Mouse (Mus musculus) 3134 (cell line): ENCODE data around the gene BC051665.

Source experiments
- DNase-seq: peaks from one replicate; pipeline ENCODE4 v3.0.0-alpha.2; 2011; ENCODE audit warnings: low spot score; ENCODE audit not compliant: insufficient read length; ENCODE audit errors: extremely low read depth

Gene BC051665

DNA sequence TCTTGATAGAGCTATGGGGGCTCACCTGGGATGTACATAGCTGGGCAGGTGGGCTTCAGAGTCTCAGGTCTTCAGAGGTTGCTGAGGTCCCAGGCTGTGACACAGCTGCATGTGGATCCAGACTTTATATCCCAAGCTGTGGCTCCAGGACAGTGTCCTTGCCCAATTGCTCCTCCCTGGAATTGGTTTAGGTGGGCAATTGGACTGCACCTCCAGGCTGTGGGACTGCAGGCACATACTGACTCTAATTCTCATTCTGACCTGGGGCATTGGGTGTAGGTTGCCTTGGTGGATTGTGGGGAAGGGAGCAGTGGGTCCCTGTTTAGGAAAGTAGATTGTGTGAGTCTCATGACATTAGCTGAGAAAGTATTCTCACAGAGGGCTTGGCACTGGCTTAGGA is at the start of gene BC051665:
Gene BC051665, minus strand, starts transcription at position 101 of the 400 bp plus-strand sequence.
- DNase-seq: no peak

DNA sequence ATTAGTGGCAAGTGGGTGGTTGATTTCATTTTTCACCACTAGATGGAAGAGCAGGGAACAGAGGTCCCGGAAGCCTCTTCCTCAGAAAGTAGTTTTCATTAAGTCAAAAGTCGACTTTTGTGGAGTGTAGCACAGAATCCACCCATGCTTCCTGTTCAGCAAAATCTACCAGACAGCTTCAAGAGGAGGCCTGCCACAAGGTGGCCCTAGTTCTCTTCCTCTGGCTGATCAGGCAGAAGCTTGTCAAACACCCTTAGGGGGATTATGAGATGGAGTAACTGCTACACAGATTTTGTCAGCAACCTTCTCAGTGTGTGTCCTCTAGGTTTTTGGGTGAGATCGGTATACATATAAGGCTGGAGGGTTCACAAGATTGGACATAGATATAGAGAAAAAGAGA is 39.9 kb upstream of the BC051665 start:
- DNase-seq: no peak

GRCm38 (mm10) chr13:60820486-60821175 is 34.5 kb upstream of the BC051665 start:
- peak; percentile 43 for DNase-seq

DNA sequence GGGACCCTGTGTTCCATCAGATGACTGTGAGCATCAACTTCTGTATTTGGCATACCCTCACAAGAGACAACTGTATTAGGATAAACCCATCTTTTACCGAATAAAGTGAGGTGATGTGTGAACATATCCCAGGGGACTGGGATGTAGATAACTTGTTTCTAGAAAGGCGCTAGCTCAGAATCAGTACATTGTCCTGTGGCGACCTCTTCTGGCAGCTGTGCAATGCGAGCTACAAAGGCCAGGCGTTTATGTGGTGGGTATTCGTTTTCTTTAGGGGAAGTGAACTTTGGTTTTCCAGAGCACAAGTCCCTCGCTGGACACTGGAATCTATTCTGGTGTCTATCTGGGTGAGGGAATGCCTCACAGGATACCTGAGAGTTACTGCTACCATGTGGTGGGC is 33.3 kb upstream of the BC051665 start:
- no peak for DNase-seq

DNA sequence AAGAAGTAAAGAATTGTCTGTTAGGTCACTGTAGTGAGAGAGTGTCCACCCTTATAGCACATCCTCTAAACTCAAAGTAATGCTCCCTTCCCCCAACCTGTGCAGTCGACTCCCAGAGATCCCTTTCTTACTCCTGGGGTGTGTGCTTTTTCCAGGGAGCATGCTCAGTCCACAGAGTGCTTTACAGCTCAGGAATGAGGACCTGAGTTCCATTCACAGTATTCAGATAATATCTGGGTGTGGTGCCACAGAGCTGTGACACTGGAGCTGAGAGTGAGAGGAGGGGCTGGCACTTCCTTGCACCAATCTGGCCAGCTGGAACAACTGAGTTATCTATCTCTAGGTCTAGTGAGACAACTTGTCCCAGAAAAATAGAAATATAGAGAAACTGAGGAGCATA is 27.6 kb upstream of the BC051665 start:
- DNase-seq: no peak

- no peak for DNase-seq
Observed at GRCm38 (mm10) chr13:60812768-60813167, 26.6 kb upstream of the BC051665 start.

DNA sequence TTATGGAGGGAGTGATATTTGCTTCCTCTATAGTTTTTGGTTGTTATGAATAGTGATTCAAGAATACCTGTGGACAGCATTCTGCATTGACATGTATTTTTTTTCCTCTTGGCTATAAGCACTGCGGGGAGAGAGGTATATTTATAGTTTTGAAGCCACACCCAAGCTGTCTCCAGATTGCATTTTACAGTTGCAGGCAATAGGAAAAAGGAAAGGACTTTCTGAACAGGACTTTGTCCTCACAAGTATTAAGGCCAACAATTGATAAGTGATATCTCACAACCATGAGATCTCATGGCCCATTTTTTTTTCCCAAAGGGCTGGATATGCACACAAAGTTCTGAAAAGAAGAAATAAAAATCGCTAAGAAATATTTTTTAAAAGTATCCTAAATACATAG is 23.5 kb upstream of the BC051665 start:
- DNase-seq: no peak

DNA sequence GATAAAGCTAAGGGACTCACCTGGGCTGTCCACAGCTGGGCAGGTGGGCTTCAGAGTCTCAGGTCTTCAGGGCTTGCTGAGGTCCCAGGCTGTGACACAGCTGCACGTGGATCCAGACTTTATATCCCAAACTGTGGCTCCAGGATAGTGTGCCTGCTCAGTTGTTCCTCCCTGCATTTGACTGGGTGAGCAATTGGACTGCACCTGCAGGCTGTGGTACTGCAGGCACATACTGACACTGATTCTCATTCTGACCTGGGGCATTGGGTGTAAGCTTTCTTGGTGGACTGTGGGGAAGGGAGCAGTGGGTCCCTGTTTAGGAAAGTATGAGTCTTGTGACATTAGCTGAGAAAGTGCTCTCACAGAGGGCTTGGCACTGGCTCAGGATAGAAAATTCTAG is 16.6 kb upstream of the BC051665 start, which contains the start of gene Ctsll3:
Gene Ctsll3, minus strand, starts transcription at position 101 of the 400 bp plus-strand sequence.
- DNase-seq: no peak

GRCm38 (mm10) chr13:60789466-60789865 is 3.3 kb upstream of the BC051665 start:
- DNase-seq: no peak

GRCm38 (mm10) chr13:60783301-60783700 is 2.9 kb downstream of the BC051665 start:
- DNase-seq: no peak

- no peak for DNase-seq
Observed at GRCm38 (mm10) chr13:60780534-60780933, 5.6 kb downstream of the BC051665 start.

GRCm38 (mm10) chr13:60761161-60761560 is 25.0 kb downstream of the BC051665 start:
- DNase-seq: no peak

- no peak for DNase-seq
Observed at GRCm38 (mm10) chr13:60760392-60760791, 25.8 kb downstream of the BC051665 start.

GRCm38 (mm10) chr13:60759136-60759535 is 27.0 kb downstream of the BC051665 start:
- no peak for DNase-seq

DNA sequence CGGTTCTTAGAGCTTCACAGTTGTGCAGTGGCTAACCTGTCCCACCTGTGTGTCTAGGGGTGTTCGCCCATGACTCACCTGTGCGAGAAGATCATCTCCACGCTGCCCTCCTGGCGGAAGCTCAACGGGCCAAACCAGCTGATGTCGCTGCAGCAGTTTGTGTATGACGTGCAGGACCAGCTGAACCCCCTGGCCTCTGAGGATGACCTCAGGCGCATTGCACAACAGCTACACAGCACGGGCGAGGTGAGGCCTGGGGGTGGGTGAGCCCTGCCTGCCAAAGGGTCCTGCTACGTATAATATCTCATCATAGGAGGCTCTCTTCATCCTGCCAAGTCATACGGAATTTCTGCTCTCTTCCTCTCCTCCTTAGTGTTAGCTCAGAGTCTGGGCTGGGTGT is 28.9 kb downstream of the BC051665 start:
- DNase-seq: no peak

DNA sequence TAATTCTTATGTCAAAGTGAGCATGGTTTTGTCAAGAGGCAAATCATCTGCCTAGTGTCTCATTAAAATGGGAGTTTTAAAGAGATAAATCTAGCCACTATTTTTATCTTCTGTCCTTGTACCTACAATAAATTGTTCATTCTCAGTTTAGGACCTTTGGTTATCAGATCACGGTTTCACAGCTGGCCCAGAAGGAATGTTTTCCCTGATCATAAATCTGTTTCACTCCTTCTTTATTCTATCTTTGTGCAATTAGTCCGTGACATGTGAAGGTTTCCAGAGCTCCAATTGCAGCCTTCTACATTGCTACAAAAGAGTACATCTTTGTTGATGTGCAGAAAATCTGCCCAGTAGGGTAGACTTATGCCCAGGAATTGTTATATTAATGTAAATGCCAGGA is 30.9 kb downstream of the BC051665 start:
- DNase-seq: no peak

DNA sequence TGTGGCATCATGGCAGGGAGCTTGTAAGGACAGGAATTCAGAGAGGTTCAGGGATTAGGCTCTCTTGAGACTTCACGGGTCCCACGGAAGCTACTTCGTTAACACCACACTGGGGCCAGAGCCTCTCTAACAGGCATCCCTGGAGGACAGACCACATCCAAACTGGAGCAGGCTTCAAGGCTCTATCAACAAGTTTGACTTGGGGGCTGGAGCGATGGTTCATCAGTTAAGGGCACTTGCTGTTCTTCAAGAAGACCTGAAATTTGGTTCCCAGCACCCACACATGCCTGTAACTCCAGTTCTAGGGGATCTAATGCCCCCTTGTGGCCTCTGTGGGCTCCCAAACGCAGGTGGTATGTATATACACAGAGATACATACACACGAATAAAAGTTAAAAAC is 32.9 kb downstream of the BC051665 start:
- DNase-seq: no peak

- no peak for DNase-seq
Observed at GRCm38 (mm10) chr13:60750930-60751329, 35.2 kb downstream of the BC051665 start.

- no peak for DNase-seq
Observed at GRCm38 (mm10) chr13:60748556-60748955, 37.6 kb downstream of the BC051665 start.

GRCm38 (mm10) chr13:60747201-60747600 is 39.0 kb downstream of the BC051665 start:
- DNase-seq: no peak

GRCm38 (mm10) chr13:60746271-60746670 is 39.9 kb downstream of the BC051665 start:
- no peak for DNase-seq

DNA sequence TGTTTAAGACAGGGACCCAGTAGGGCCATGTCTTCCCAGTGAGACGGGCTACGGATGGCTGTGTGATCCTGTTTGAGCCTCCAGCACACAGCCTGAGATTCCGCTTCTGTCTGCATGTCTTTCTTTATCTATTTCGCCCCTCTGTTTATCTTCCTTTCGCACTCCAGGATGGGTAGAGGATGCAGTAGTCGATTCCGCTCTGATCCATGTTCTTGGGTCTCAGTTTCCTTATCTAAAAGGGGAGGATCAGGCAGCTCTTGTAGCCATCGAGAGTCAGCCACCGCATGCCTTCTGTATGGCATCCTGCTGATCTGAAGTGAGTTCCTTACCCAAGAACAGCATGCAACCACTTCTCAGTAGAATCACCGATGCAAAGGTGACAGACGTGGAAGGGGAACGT is 40.8 kb downstream of the BC051665 start:
- DNase-seq: no peak

DNA sequence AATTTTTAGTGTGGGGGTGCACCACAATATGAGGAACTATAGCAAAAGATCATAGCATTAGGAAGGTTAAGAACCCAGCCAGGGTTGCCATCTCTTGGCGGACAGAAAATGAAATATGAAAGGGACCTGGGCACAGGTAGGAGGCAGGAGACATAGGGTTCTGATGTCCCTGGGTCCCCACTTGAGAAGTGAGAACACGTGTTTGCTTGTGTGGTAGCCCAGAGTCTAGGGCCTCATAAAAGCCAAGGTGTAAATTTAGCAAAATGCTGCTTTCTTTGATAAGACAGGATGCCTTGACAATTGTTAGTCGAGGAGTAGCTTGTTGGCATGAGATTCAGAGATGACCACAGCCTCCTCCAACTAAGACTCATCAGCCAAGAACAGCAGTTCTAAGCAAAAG is 41.4 kb downstream of the BC051665 start:
- no peak for DNase-seq
